Mouse (Mus musculus) testis, adult 2 months (tissue): ENCODE measurements at regions not wholly inside any gene's neighbourhood (a gene's known extent, or its start where the extent isn't known, plus 50 kb on each side); places are given as distances from the start of the nearest gene placed in this dataset.

Experiments used
- CTCF ChIP-seq: fragments of 200-500 bp; IDR thresholded peaks from 2 replicates; pipeline ENCODE4 v1.5.1; 2012; ENCODE audit warnings: low read depth, mild to moderate bottlenecking, inconsistent platforms, low read length, moderate library complexity; ENCODE audit not compliant: control insufficient read depth, insufficient read depth, insufficient replicate concordance
- POLR2A ChIP-seq: fragments of 200-500 bp; IDR thresholded peaks from 2 replicates; pipeline ENCODE4 v1.6.1; 2012; ENCODE audit warnings: low read depth, mild to moderate bottlenecking, inconsistent platforms, low read length, moderate library complexity; ENCODE audit not compliant: control insufficient read depth

DNA sequence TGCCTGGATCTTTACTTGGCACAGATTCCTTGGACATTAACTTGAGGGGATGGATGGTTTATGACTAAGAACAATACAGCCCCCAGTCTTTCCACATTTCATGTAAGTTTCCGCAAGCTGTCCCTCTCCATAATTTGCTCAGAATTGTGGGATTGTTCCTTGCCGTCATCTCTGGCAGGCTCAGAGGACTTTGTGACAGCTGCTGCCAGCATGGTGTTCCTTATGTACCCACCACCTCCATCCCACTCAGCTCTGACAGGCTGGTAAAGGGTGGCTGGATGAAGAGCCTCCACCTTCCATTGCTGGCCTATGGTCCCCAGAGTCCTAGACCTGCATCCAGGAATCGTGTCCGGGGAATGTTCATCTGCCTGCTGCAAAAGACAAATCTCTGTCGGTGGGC lies 119.1 kb downstream of the Erv3 start:
- TF ChIP-seq CTCF (no peak), POLR2A (no peak)
